ENCODE assay signal across 15 mouse cellular contexts in the genomic region with DNA sequence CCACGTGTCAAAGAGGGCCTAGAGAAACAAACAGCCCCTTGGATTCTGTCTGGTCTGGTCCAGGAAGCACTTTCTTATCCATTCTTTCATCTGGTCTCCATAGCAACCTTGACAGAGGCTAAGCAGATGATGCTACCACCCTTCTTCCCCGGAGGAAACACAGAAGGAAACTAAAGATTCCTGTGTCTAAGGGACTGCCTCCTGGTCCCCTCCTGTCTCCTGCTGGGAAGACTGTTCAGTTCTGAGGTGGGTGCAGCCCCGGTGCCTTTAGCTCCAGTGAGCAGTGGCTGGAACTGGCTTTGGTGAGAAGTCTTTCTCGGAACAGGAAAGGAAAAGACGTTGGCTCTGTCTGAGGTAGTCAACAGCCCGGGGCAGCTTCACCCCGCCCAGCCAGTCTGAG. TPM values are rescaled to one million over a fixed set of nuclear protein-coding genes. Genes with fewer than 3 reads are reported as not detected.
A peak's percentile ranks its signal among the peaks of the same experiment; 100 is the strongest.
DNase-seq lines count a peak whose midpoint lies in the region; ATAC-seq and TF ChIP-seq lines count a peak whose summit lies in the region.
"Had no signal": no experiment of that assay in that cellular context is flagged by ENCODE, and none has a peak within 500 bp of the region (broad histone marks: within the 10 kb centered on the region; RNA-seq: fewer than 3 reads in every experiment).

No protein-coding gene starts in this region.

- H3K27ac ChIP-seq in kidney, postnatal 0 days: no peak overlapping the region
- H3K27ac ChIP-seq in hindbrain, embryonic 16.5 days (ENCODE audit: low read depth, low read length): 0 out of 2 replicates have a peak overlapping the region, but pooled peaks have one; percentile 11
- peak overlapping the region; percentile 10; the same call in 1 of the 2 replicates for H3K27ac ChIP-seq in midbrain, embryonic 14.5 days (replicated peaks; ENCODE audit: low read depth, low read length)
- H3K27ac ChIP-seq: limb, embryonic 15.5 days; macrophage had no signal

- WGBS in kidney, postnatal 0 days: 20% methylated on average over 7 of the region's 7 CpGs
- WGBS in hindbrain, embryonic 16.5 days: 20% methylated on average over 7 of the region's 7 CpGs
- 15% methylated on average over 7 of the region's 7 CpGs for WGBS in midbrain, embryonic 14.5 days

- TF ChIP-seq CTCF in kidney, postnatal 0 days (IDR thresholded peaks at IDR 0.05; ENCODE audit: low read depth): no peak

- peak; percentile 28 for DNase-seq in kidney, postnatal 0 days (ENCODE audit: low spot score)
- DNase-seq in kidney, postnatal 10 days: no peak
- DNase-seq in R1 (ENCODE audit: low read depth, low spot score): peak; percentile 73
- DNase-seq in midbrain, embryonic 14.5 days: peak; percentile 74
- DNase-seq in heart, postnatal 4 days: no peak
- no peak for DNase-seq in frontal cortex, postnatal 36 days (ENCODE audit: low spot score in 2 of 2)
- DNase-seq: adrenal gland, postnatal 10 days; cerebellum, postnatal 36 days; heart, adult 18-20 months; heart, postnatal 10 days; kidney, adult 11 months had no signal

- no peak overlapping the region for H3K4me3 ChIP-seq in kidney, postnatal 0 days (replicated peaks; ENCODE audit: low read depth, low read length)
- H3K4me3 ChIP-seq in hindbrain, embryonic 16.5 days (ENCODE audit: low read length): no peak overlapping the region
- H3K4me3 ChIP-seq in midbrain, embryonic 14.5 days (replicated peaks; ENCODE audit: low read depth, low read length): no peak overlapping the region
- H3K4me3 ChIP-seq: limb, embryonic 15.5 days had no signal

- H3K36me3 ChIP-seq in kidney, postnatal 0 days (ENCODE audit: insufficient read depth, low read length): no peaks in the 10 kb centered on the region
- no peaks in the 10 kb centered on the region for H3K36me3 ChIP-seq in hindbrain, embryonic 16.5 days (ENCODE audit: control insufficient read depth, insufficient read depth, low read length)
- no peaks in the 10 kb centered on the region for H3K36me3 ChIP-seq in midbrain, embryonic 14.5 days (ENCODE audit: control insufficient read depth, insufficient read depth, low read length)
- H3K36me3 ChIP-seq: limb, embryonic 15.5 days had no signal

- peaks cover 19% of the 10 kb centered on the region for H3K4me1 ChIP-seq in kidney, postnatal 0 days (replicated peaks; ENCODE audit: insufficient read depth, low read length)
- H3K4me1 ChIP-seq in hindbrain, embryonic 16.5 days (ENCODE audit: control insufficient read depth, insufficient read depth, low read depth, low read length): peaks cover 11% of the 10 kb centered on the region
- H3K4me1 ChIP-seq in midbrain, embryonic 14.5 days (ENCODE audit: control insufficient read depth, insufficient read depth, low read length): peaks cover 23% of the 10 kb centered on the region; the same call in 1 of the 2 replicates

- no peak overlapping the region for H3K4me2 ChIP-seq in kidney, postnatal 0 days (ENCODE audit: low read length)
- no peak overlapping the region for H3K4me2 ChIP-seq in hindbrain, embryonic 16.5 days (ENCODE audit: low read length)
- no peak overlapping the region for H3K4me2 ChIP-seq in midbrain, embryonic 14.5 days (ENCODE audit: low read length)
- H3K4me2 ChIP-seq: limb, embryonic 15.5 days had no signal

- H3K27me3 ChIP-seq in kidney, postnatal 0 days (ENCODE audit: insufficient read depth, low read length): no peaks in the 10 kb centered on the region
- H3K27me3 ChIP-seq in hindbrain, embryonic 16.5 days (replicated peaks; ENCODE audit: control insufficient read depth, insufficient read depth, low read length): no peaks in the 10 kb centered on the region
- H3K27me3 ChIP-seq in midbrain, embryonic 14.5 days (ENCODE audit: control insufficient read depth, insufficient read depth, low read length): no peaks in the 10 kb centered on the region
- H3K27me3 ChIP-seq: limb, embryonic 15.5 days had no signal

- ATAC-seq in kidney, postnatal 0 days (replicated peaks; ENCODE audit: low FRiP score, low read depth): no peak
- no peak for ATAC-seq in hindbrain, embryonic 16.5 days
- no peak for ATAC-seq in midbrain, embryonic 14.5 days (ENCODE audit: low FRiP score, low TSS enrichment)
- ATAC-seq in megakaryocyte, adult 5-6 weeks (ENCODE audit: poor library complexity, severe bottlenecking): no peak

- H3K9ac ChIP-seq in kidney, postnatal 0 days (ENCODE audit: low read depth, low read length): no peak overlapping the region
- no peak overlapping the region for H3K9ac ChIP-seq in hindbrain, embryonic 16.5 days (ENCODE audit: low read depth, low read length)
- H3K9ac ChIP-seq in midbrain, embryonic 14.5 days (replicated peaks; ENCODE audit: low read length): no peak overlapping the region
- H3K9ac ChIP-seq: limb, embryonic 15.5 days had no signal

- H3K9me3 ChIP-seq in kidney, postnatal 0 days (replicated peaks; ENCODE audit: low read length): no peaks in the 10 kb centered on the region
- H3K9me3 ChIP-seq in hindbrain, embryonic 16.5 days (ENCODE audit: control insufficient read depth, low read length): no peaks in the 10 kb centered on the region
- H3K9me3 ChIP-seq in midbrain, embryonic 14.5 days (ENCODE audit: control insufficient read depth, low read length): no peaks in the 10 kb centered on the region
- H3K9me3 ChIP-seq: limb, embryonic 15.5 days had no signal

RNA-seq across cellular contexts. Expression of a gene that starts 47.1 kb away (rescaled TPM):
- 6.7 and 7.5 TPM in 2 replicates for polyA plus RNA-seq in kidney, postnatal 0 days (2015; fragmentation: Nextera tagmentation; extraction: Ambion mirVana)
- polyA plus RNA-seq in hindbrain, embryonic 16.5 days (2015; fragmentation: Nextera tagmentation; extraction: Ambion mirVana): 2.4 and 3.8 TPM in 2 replicates
- 0.81 and 1.1 TPM in 2 replicates for polyA plus RNA-seq in midbrain, embryonic 14.5 days (2014; fragmentation: Nextera tagmentation; extraction: Ambion mirVana)
- total RNA-seq in megakaryocyte, adult 5-6 weeks (2015): 0.11 TPM in 1 of 2 replicates, not detected in the other
- 0.12 and 0.26 TPM in 2 replicates for total RNA-seq in megakaryocyte, adult 5-6 weeks (2017)
- 1 to 10 TPM; 1.4 to 1.9 TPM for total RNA-seq in heart, postnatal 4 days (2021)

Comparison
In these comparisons a context has a peak if more than half of its experiments do, and no peak if none do; other contexts are left out.
1. DNase-seq: peak in kidney, postnatal 0 days (single experiment), R1 (single experiment) and midbrain, embryonic 14.5 days (single experiment); none in kidney, postnatal 10 days (single experiment), heart, postnatal 4 days (single experiment) and frontal cortex, postnatal 36 days (0 of 2).